Mouse (Mus musculus) spleen, postnatal 10 days (tissue): Measurements from ENCODE around the gene Cmtm8.

Experiments
- DNase-seq, 2 experiments: peaks; one replicate each; pipeline ENCODE4 v3.0.0; 2021 to 2022; ENCODE audit warnings: low spot score in 2 of 2

Cmtm8 gene

DNA sequence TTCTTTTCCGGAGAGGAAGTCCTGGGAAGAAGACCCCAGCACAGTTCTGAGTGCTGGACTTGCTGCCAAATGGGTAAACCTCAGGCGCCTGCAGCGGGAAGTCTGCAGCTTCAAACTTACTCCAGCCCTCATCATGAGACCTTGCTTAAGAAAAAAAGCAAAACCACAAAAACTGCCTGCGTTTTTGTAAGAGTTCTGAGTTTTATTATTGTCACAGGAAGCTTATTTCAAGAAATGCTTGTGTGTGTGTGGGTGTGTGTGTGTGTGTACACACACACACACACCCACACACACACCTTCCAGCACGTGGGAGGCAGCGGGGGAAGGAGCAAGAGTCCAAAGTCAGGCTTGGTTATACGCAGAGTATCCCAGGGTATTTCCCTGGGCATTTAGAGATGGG, 85.7 kb downstream of the Cmtm8 start:
- DNase-seq: no peak

GRCm38 (mm10) chr9:114752863-114753484, 91.0 kb downstream of the Cmtm8 start:
- peak; percentile 94 to 95 for DNase-seq

- peak in 1 of 2 experiments; percentile 42 for DNase-seq
Observed at GRCm38 (mm10) chr9:114752311-114752710, 91.6 kb downstream of the Cmtm8 start.

GRCm38 (mm10) chr9:114751582-114751981, 92.4 kb downstream of the Cmtm8 start:
- no peak for DNase-seq

GRCm38 (mm10) chr9:114747466-114747865, 96.5 kb downstream of the Cmtm8 start:
- DNase-seq: no peak

- DNase-seq: no peak
Observed at GRCm38 (mm10) chr9:114747012-114747411, 96.9 kb downstream of the Cmtm8 start.

DNA sequence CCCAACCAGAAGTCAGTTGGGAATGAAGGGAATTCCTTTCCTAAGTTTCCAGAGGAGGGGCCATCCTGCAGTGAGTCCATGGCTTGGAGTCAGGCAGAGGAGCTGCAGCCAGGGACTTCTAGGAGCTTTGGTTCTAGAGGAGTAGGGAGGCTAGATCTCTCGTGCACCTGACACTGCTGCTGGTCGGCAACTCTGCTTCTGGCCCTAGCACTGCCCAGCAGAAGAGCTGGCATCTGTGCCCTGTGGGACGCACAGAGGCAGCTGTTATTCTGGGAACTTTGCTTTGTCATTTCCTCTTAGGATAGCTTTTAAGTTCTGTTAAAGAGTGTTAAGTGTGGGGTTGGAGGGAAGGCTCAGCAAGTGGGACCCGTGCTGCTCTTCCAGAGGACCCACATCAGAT, 98.3 kb downstream of the Cmtm8 start:
- DNase-seq: no peak

DNA sequence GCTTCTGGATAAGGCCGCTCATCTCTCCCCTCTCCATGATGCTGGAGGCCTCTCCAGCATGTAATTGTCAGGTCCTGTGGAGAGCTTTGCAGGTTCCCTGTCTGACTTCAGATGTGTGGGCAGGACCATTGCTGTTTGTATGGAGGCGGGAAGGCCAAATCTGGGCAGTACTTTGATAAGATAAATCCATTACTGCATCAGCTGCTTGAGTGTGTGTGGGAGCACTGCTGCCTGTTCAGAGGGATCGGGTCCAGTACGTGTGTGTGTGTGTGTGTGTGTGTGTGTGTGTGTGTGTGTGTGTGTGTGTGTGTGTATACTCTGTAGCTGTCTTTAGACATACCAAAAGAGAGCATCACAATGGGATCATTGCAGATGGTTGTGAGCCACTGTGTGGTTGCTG, 98.8 kb downstream of the Cmtm8 start:
- no peak for DNase-seq

DNA sequence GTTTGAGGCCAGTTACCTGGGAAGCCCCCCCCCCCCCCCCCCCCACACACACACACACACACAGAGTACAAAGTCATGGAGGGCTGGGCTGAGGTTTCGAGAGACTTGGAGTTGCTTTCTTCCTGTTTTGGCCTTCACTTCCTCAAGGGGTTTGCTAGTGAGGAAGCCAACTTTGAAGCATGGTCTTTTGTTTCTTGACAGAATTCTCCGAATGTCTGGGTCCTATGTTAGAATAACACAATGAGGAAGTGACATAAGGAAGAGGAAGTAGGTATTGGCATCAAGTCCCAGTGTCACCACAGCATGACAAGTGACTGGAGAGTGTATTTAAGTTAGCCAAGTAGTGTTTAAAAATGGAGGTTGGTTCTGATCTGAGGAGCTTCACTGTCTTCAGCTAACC, 101.2 kb downstream of the Cmtm8 start:
- no peak for DNase-seq

GRCm38 (mm10) chr9:114740336-114740735, 103.6 kb downstream of the Cmtm8 start:
- DNase-seq: no peak
